Mouse (Mus musculus): ENCODE results near the gene Carns1. TPM values are rescaled to one million over a fixed set of nuclear protein-coding genes. Genes with fewer than 3 reads are reported as not detected.

Carns1 gene
- total RNA-seq (2021): 1 to 10 TPM; 5.1 to 9.2 TPM
- long read RNA-seq, experiment 1, partial matches to known transcripts: 2 of 4 reads
- long read RNA-seq, experiment 1, other reads (novel, unspliced or antisense): 1 of 4 reads
- long read RNA-seq, experiment 2, partial matches to known transcripts: 2 of 2 reads
- long read RNA-seq, experiment 2, other reads (novel, unspliced or antisense): 0 of 2 reads

GRCm38 (mm10) chr19:4175368-4175947, at the start of gene Carns1:
Carns1 (minus strand) TSS chr19:4175479.
- DNase-seq (ENCODE audit: low spot score in 2 of 2): peak in 1 of 2 experiments; percentile 34

- no peak for DNase-seq (ENCODE audit: low spot score in 2 of 2)
Observed at GRCm38 (mm10) chr19:4222165-4222564, 46.9 kb upstream of the Carns1 start.

- DNase-seq (ENCODE audit: low spot score in 2 of 2): no peak
Observed at GRCm38 (mm10) chr19:4220957-4221743, 45.9 kb upstream of the Carns1 start.

GRCm38 (mm10) chr19:4220416-4220815, 45.1 kb upstream of the Carns1 start:
- no peak for DNase-seq (ENCODE audit: low spot score in 2 of 2)

- DNase-seq (ENCODE audit: low spot score in 2 of 2): no peak
Observed at GRCm38 (mm10) chr19:4219943-4220342, 44.7 kb upstream of the Carns1 start.

- no peak for DNase-seq (ENCODE audit: low spot score in 2 of 2)
Observed at GRCm38 (mm10) chr19:4218784-4219183, 43.5 kb upstream of the Carns1 start.

- no peak for DNase-seq (ENCODE audit: low spot score in 2 of 2)
Observed at GRCm38 (mm10) chr19:4218293-4218692, 43.0 kb upstream of the Carns1 start.

- no peak for DNase-seq (ENCODE audit: low spot score in 2 of 2)
Observed at GRCm38 (mm10) chr19:4217855-4218254, 42.6 kb upstream of the Carns1 start.

GRCm38 (mm10) chr19:4217140-4217539, 41.9 kb upstream of the Carns1 start:
- DNase-seq (ENCODE audit: low spot score in 2 of 2): no peak

GRCm38 (mm10) chr19:4216041-4216685, 40.9 kb upstream of the Carns1 start:
- DNase-seq (ENCODE audit: low spot score in 2 of 2): no peak

GRCm38 (mm10) chr19:4215451-4215840, 40.2 kb upstream of the Carns1 start:
- no peak for DNase-seq (ENCODE audit: low spot score in 2 of 2)

GRCm38 (mm10) chr19:4214771-4215450, 39.6 kb upstream of the Carns1 start:
- no peak for DNase-seq (ENCODE audit: low spot score in 2 of 2)

GRCm38 (mm10) chr19:4214071-4214770, 38.9 kb upstream of the Carns1 start, which contains the start of the genes Clcf1 and AC109138.7:
Clcf1 (plus strand) TSS chr19:4214238.
AC109138.7 (plus strand) TSS chr19:4214357.
- no peak for DNase-seq (ENCODE audit: low spot score in 2 of 2)

- no peak for DNase-seq (ENCODE audit: low spot score in 2 of 2)
Observed at GRCm38 (mm10) chr19:4213524-4213974, 38.3 kb upstream of the Carns1 start.

- DNase-seq (ENCODE audit: low spot score in 2 of 2): no peak
Observed at GRCm38 (mm10) chr19:4211891-4212588, 36.8 kb upstream of the Carns1 start.

GRCm38 (mm10) chr19:4208563-4208962, 33.3 kb upstream of the Carns1 start:
- no peak for DNase-seq (ENCODE audit: low spot score in 2 of 2)

GRCm38 (mm10) chr19:4206971-4207370, 31.7 kb upstream of the Carns1 start:
- DNase-seq (ENCODE audit: low spot score in 2 of 2): peak; percentile 56 to 64

GRCm38 (mm10) chr19:4204889-4205288, 29.6 kb upstream of the Carns1 start:
- no peak for DNase-seq (ENCODE audit: low spot score in 2 of 2)

- DNase-seq (ENCODE audit: low spot score in 2 of 2): no peak
Observed at GRCm38 (mm10) chr19:4203604-4204326, 28.5 kb upstream of the Carns1 start.

Measured in left cerebral cortex, adult 18-20 months (tissue).